Mouse (Mus musculus) forebrain, postnatal 0 days (tissue): Measurements from ENCODE around the gene Phlpp1. TPM values are rescaled to one million over a fixed set of nuclear protein-coding genes. Genes with fewer than 3 reads are reported as not detected.

Experiments used
- ATAC-seq: fragments of 200-750 bp; cut with Nextera tagmentation; 2 replicates; pipeline ENCODE4 v1.8.0; 2017; ENCODE audit warnings: mild to moderate bottlenecking, moderate library complexity
- DNase-seq: peaks from one replicate; pipeline ENCODE4 v3.0.0-alpha.2; 2015
- H3K27ac ChIP-seq: fragments of 300-500 bp; sonication (generic); 2 replicates; pipeline ENCODE4 v1.5.1; 2014; ENCODE audit warnings: low read depth, mild to moderate bottlenecking, antibody characterized with exemption, low read length, moderate library complexity, mixed read lengths
- H3K27me3 ChIP-seq: fragments of 300-500 bp; sonication (generic); 2 replicates; pipeline ENCODE4 v1.6.1; 2014; ENCODE audit warnings: mild to moderate bottlenecking, low read length, mixed read lengths; ENCODE audit not compliant: insufficient read depth
- H3K36me3 ChIP-seq: fragments of 300-500 bp; sonication (generic); 2 replicates; pipeline ENCODE4 v1.6.1; 2014; ENCODE audit warnings: mild to moderate bottlenecking, moderate library complexity; ENCODE audit not compliant: insufficient read depth
- H3K4me1 ChIP-seq: fragments of 300-500 bp; sonication (generic); 2 replicates; pipeline ENCODE4 v1.6.1; 2014; ENCODE audit warnings: antibody characterized with exemption; ENCODE audit not compliant: insufficient read depth
- H3K4me2 ChIP-seq: fragments of 300-500 bp; sonication (generic); 2 replicates; pipeline ENCODE4 v1.6.1; 2014; ENCODE audit warnings: low read depth, mild to moderate bottlenecking, moderate library complexity
- H3K4me3 ChIP-seq: fragments of 300-500 bp; sonication (generic); 2 replicates; pipeline ENCODE4 v1.5.1; 2014; ENCODE audit warnings: low read depth, low read length, mixed read lengths
- H3K9ac ChIP-seq: fragments of 300-500 bp; sonication (generic); 2 replicates; pipeline ENCODE4 v1.6.1; 2014; ENCODE audit warnings: mild to moderate bottlenecking
- H3K9me3 ChIP-seq: fragments of 300-500 bp; sonication (generic); 2 replicates; pipeline ENCODE4 v1.6.1; 2016; ENCODE audit warnings: low read length
- CTCF ChIP-seq: sonication (generic); IDR thresholded peaks from 2 replicates; pipeline ENCODE4 v1.5.1; 2016; ENCODE audit warnings: antibody characterized with exemption, control low read depth, low read depth
- WGBS: fragments of 180-500 bp; shearing (Covaris S2); extraction: QIAGEN DNeasy Blood & Tissue Kit; methylation state at CpG from one replicate; pipeline ENCODE4 v1.1.7; 2014; 5-methylcytosine and 5-hydroxymethylcytosine counted together
- polyA plus RNA-seq: library from polyadenylated mRNA; unstranded; fragments of >200 nt; fragmentation: Nextera tagmentation; extraction: Ambion mirVana; gene quantifications from 2 replicates; pipeline ENCODE4 v1.2.1, GENCODE M21; 2015
- total RNA-seq: library from RNA; depleted of rRNA; stranded (reverse); fragments of >200 nt; gene quantifications from 2 replicates; pipeline ENCODE4 v1.2.3, GENCODE M21; 2014

The Phlpp1 gene
- total and polyA plus RNA-seq, 2 experiments from 2014 or later, result 5.1 to 32.5 TPM

DNA sequence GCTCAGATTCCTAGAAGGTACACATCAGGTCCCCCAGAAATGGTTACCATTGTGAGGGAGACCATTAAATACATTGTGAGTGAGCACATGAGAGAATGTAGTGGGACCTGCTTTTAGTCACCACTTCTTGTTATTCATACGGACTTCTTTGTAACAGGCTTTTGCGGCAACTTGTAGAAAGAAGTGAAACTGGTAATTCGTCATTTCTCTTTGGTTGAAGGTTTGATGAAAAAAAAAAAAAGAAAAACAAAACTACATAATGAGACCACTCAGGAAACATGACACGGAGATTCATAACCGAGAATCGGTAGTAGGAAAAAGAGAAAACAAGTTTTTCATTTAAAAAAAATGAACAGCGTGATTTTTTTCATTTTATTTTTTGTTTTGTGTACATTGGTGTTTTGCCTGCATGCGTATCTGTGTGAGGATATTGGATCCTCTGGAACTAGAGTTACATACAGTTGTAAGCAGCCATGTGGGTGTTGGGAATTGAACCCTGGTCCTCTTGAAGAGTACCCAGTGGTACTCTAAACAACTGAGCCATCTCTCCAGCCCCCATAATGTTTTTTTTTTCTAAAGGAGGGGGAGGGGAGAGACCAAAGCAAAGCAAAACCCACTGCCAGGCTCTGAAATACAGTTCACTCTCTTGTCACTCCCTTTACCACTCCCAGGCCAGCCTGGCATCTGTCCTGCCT lies 150.0 kb downstream of the Phlpp1 start:
- DNase-seq (no peak), ATAC-seq (no peak)
- no peak overlapping the region for H3K27ac ChIP-seq
- WGBS, result 90% methylated on average over 8 of the region's 8 CpGs
- no peak for TF ChIP-seq CTCF
- H3K9ac ChIP-seq, result no peak overlapping the region
- no peaks in the 10 kb centered on the region for H3K36me3 ChIP-seq
- H3K4me2 ChIP-seq, result no peak overlapping the region
- 0 out of 2 replicates have a peak, but pooled peaks cover 5% of the 10 kb centered on the region for H3K4me1 ChIP-seq
- H3K27me3 ChIP-seq, result no peaks in the 10 kb centered on the region
- no peak overlapping the region for H3K4me3 ChIP-seq
- no peaks in the 10 kb centered on the region for H3K9me3 ChIP-seq

DNA sequence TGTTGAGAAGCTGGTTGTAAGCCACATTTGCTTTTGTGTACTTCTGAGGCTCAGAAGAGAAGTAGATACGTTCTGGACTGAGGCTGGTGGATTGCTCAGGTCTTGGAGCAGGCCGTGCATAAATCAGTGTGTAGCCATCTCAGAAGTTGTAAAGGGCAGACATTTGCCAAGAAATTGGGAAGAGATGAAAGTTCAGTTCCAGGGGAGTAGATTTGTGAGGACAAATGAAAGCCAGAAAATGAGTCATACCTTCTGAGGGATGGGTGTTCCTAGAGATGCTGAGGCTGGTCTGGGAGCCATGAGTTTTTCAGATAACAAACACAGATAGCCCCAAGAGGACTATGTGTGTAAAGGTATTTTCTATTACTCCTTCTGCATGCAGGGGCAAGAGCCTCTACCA lies 155.1 kb downstream of the Phlpp1 start:
- WGBS, result 63% methylated on average over 2 of the region's 2 CpGs
- Histone ChIP-seq H3K27ac (no peak overlapping the region), H3K4me1 (no peaks in the 10 kb centered on the region), H3K9ac (no peak overlapping the region), H3K36me3 (no peaks in the 10 kb centered on the region), H3K9me3 (no peaks in the 10 kb centered on the region), H3K4me2 (no peak overlapping the region), H3K4me3 (no peak overlapping the region), H3K27me3 (no peaks in the 10 kb centered on the region)
- TF ChIP-seq CTCF, result no peak
- DNase-seq (no peak), ATAC-seq (no peak)

DNA sequence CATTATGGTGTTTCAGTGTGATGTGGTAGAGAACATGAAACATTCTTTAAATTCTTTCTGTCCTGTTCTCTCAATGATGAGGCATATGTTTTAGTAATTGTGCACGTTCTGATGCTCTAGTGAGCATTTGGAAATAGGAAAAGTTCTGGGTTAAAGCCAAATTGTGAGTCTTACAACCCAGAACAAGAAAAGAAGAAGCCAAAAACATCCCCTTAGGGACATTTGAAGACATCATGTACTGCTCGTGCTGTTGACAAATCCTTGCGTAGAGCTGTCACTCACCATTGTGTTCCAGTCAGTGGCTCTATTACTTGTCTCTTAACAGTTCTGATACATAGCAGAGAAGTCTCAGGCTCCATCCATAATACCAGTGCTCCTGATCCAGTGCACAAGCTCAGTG lies 170.5 kb downstream of the Phlpp1 start:
- ATAC-seq, result no peak
- Histone ChIP-seq H3K4me2 (no peak overlapping the region), H3K27ac (no peak overlapping the region), H3K36me3 (peaks cover 19% of the 10 kb centered on the region), H3K9ac (no peak overlapping the region), H3K4me1 (no peaks in the 10 kb centered on the region), H3K9me3 (no peaks in the 10 kb centered on the region), H3K4me3 (no peak overlapping the region), H3K27me3 (no peaks in the 10 kb centered on the region)
- no peak for TF ChIP-seq CTCF
- 63% methylated on average over 3 of the region's 3 CpGs for WGBS
- DNase-seq, result no peak

DNA sequence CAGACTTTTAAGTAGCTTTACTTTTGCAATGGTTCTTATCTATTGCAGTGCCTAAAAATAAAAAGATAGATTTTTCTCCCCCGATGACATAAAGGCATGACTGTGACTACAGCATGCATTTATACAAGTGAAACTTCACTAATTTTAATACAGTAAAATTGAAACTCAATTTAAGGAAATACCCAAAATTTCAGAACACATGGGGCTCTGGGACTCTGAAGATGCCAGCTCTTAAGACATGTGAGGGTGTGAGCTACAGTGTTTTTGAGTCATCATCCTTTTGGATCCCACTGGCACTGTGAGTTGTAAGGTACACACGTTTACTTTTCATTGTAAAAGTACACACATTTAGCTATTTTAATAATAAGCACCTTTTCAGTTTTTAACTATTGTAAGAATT lies 173.7 kb downstream of the Phlpp1 start:
- 95% methylated on average over 2 of the region's 2 CpGs for WGBS
- Histone ChIP-seq H3K4me3 (no peak overlapping the region), H3K27ac (no peak overlapping the region), H3K36me3 (peaks cover 19% of the 10 kb centered on the region), H3K9ac (no peak overlapping the region), H3K9me3 (no peaks in the 10 kb centered on the region), H3K27me3 (no peaks in the 10 kb centered on the region), H3K4me1 (no peaks in the 10 kb centered on the region), H3K4me2 (no peak overlapping the region)
- no peak for ATAC-seq
- TF ChIP-seq CTCF, result no peak
- DNase-seq, result no peak

DNA sequence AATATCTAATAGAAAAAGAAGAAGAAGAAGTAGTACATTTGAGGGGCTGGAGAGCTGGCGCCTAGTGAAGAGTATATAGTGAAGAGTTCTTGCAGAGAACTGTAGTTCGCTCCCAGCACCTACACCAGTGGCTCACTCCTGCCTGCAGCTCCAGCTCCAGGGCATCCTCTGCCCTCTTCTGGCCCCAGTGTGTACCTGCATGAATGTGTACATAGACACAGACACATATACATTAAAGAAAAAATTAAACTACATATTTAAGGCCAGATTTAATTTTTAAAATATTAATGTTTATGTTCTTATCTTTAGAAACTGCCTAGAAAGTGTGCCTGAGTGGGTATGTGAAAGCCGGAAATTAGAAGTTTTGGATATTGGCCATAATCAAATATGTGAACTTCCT lies 175.2 kb downstream of the Phlpp1 start:
- Histone ChIP-seq H3K9ac (no peak overlapping the region), H3K9me3 (no peaks in the 10 kb centered on the region), H3K27ac (no peak overlapping the region), H3K4me1 (no peaks in the 10 kb centered on the region), H3K4me3 (no peak overlapping the region), H3K4me2 (no peak overlapping the region), H3K36me3 (peaks cover 25% of the 10 kb centered on the region), H3K27me3 (no peaks in the 10 kb centered on the region)
- TF ChIP-seq CTCF, result no peak
- 96% methylated on average over 3 of the region's 3 CpGs for WGBS
- DNase-seq (no peak), ATAC-seq (no peak)

DNA sequence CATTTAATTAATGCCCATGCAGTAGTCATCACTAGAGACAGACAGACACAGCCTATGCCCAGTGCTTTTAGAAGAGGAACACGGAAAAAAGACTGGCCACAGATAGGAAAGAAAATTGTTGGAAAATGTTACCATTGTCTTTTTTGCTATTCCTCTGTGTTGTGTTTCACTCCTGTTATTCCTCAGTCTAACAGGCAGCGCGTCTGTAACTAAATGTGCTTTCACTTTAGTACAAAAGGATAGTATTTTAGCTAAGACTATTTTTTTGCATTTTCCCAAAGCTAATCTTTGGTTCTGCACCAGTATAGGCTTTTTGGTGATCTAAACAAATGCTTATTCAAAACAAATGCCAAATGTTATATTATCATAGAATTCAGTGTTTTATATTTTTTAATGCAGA lies 177.6 kb downstream of the Phlpp1 start:
- no peak overlapping the region for H3K9ac ChIP-seq
- TF ChIP-seq CTCF, result no peak
- no peak overlapping the region for H3K4me2 ChIP-seq
- no peak overlapping the region for H3K4me3 ChIP-seq
- no peaks in the 10 kb centered on the region for H3K4me1 ChIP-seq
- no peak overlapping the region for H3K27ac ChIP-seq
- no peak for ATAC-seq
- H3K9me3 ChIP-seq, result no peaks in the 10 kb centered on the region
- H3K27me3 ChIP-seq, result no peaks in the 10 kb centered on the region
- no peak for DNase-seq
- peaks cover 17% of the 10 kb centered on the region for H3K36me3 ChIP-seq
- 80% methylated on average over 3 of the region's 3 CpGs for WGBS

DNA sequence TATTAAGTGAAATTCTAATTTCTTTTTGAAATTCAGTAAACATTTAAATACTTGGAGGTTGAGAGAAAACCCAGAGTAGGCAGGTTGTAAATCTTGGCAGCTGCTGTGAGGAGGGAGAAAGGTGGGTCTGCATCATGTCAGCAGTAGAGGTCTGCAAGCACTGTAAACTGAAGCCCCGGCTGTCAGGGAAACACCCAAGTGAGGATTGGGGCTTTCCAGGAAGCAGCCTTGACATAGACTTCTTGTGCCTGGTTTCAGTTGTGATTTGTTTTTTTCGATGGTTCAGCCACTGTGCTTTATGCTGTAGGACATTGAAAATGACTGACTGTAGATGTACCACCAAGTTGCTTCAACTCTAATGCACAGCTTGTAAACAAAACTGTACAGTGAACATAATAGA lies 180.0 kb downstream of the Phlpp1 start:
- Histone ChIP-seq H3K27me3 (no peaks in the 10 kb centered on the region), H3K4me1 (no peaks in the 10 kb centered on the region), H3K9ac (no peak overlapping the region), H3K4me3 (no peak overlapping the region), H3K36me3 (0 out of 2 replicates have a peak, but pooled peaks cover 5% of the 10 kb centered on the region), H3K9me3 (no peaks in the 10 kb centered on the region), H3K4me2 (no peak overlapping the region), H3K27ac (no peak overlapping the region)
- no peak for DNase-seq
- WGBS, result 91% methylated on average over 2 of the region's 2 CpGs
- no peak for TF ChIP-seq CTCF
- ATAC-seq, result no peak
